Mouse (Mus musculus): ENCODE data around the gene Cnpy1.

DNA sequence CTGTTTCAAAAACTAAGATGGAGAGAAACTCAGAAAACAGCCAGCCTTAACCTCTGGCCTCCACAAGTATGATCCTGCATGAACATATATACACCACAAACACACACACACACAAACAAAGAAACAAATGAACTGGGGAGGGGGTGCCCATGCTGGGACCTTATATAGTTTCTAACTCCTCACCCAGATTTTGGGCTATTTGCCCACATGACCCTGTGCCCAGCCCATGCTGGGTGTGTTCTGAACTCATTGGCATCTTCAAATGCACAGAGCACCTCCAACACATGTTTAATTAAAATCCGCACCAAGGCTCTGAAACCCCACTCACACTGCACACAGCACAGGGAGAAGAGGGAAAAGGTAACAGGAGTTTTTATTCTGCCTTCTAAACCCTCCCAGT lies 14.3 kb upstream of the Cnpy1 start:
- no peak for TF ChIP-seq CTCF (IDR thresholded peaks at IDR 0.05; ENCODE audit: borderline replicate concordance, control insufficient read depth, extremely low read depth, insufficient read depth, low read length, poor library complexity)
- TF ChIP-seq POLR2A (IDR thresholded peaks at IDR 0.05; ENCODE audit: control insufficient read depth, extremely low read depth, insufficient read depth, low read length, poor library complexity): no peak

Data from thymus, adult 2 months (tissue).